Mouse (Mus musculus) neural tube, embryonic 12.5 days (tissue): ENCODE results near the gene Adad2. TPM values are rescaled to one million over a fixed set of nuclear protein-coding genes. Genes with fewer than 3 reads are reported as not detected.

Experiments used
- ATAC-seq: fragments of 200-750 bp; cut with Nextera tagmentation; 2 replicates; pipeline ENCODE4 v1.8.0; 2017; ENCODE audit warnings: low read depth, mild to moderate bottlenecking, moderate TSS enrichment, moderate library complexity; ENCODE audit not compliant: low FRiP score
- H3K27ac ChIP-seq: fragments of 300-500 bp; sonication (generic); 2 replicates; pipeline ENCODE4 v1.5.1; 2016
- H3K27me3 ChIP-seq: fragments of 300-500 bp; sonication (generic); replicated peaks from 2 replicates; pipeline ENCODE4 v1.6.1; 2016; ENCODE audit warnings: mild to moderate bottlenecking
- H3K36me3 ChIP-seq: fragments of 300-500 bp; sonication (generic); 2 replicates; pipeline ENCODE4 v1.6.1; 2016; ENCODE audit warnings: mild to moderate bottlenecking
- H3K4me1 ChIP-seq: fragments of 300-500 bp; sonication (generic); 2 replicates; pipeline ENCODE4 v1.6.1; 2016
- H3K4me2 ChIP-seq: fragments of 300-500 bp; sonication (generic); replicated peaks from 2 replicates; pipeline ENCODE4 v1.6.1; 2016; ENCODE audit warnings: mild to moderate bottlenecking
- H3K4me3 ChIP-seq: fragments of 300-500 bp; sonication (generic); 2 replicates; pipeline ENCODE4 v1.5.1; 2016
- H3K9ac ChIP-seq: fragments of 300-500 bp; sonication (generic); 2 replicates; pipeline ENCODE4 v1.6.1; 2016; ENCODE audit warnings: mild to moderate bottlenecking
- H3K9me3 ChIP-seq: fragments of 300-500 bp; sonication (generic); 2 replicates; pipeline ENCODE4 v1.6.1; 2016; ENCODE audit warnings: mild to moderate bottlenecking
- WGBS: fragments of 180-500 bp; shearing (Covaris S2); methylation state at CpG from one replicate; pipeline ENCODE4 v1.1.7; 2016; 5-methylcytosine and 5-hydroxymethylcytosine counted together
- polyA plus RNA-seq: library from polyadenylated mRNA; unstranded; fragments of >200 nt; fragmentation: Nextera tagmentation; extraction: Ambion mirVana; gene quantifications from 2 replicates; pipeline ENCODE4 v1.2.1, GENCODE M21; 2016

Gene Adad2
- polyA plus RNA-seq, 1 experiment from 2014 or later: 0.10 TPM

GRCm38 (mm10) chr8:119632909-119633308 lies 20.4 kb downstream of the Adad2 start:
- no peak overlapping the region for H3K27ac ChIP-seq
- peaks cover 35% of the 10 kb centered on the region for H3K4me1 ChIP-seq
- WGBS: 54% methylated on average over 29 of the region's 29 CpGs
- H3K4me2 ChIP-seq: no peak overlapping the region
- peaks cover 14% of the 10 kb centered on the region; the same call in 1 of the 2 replicates for H3K27me3 ChIP-seq
- H3K9ac ChIP-seq: no peak overlapping the region
- H3K4me3 ChIP-seq: no peak overlapping the region
- ATAC-seq: no peak
- no peaks in the 10 kb centered on the region for H3K36me3 ChIP-seq
- no peaks in the 10 kb centered on the region for H3K9me3 ChIP-seq

- peaks cover 14% of the 10 kb centered on the region; the same call in 1 of the 2 replicates for H3K27me3 ChIP-seq
- H3K4me2 ChIP-seq: no peak overlapping the region
- H3K36me3 ChIP-seq: no peaks in the 10 kb centered on the region
- H3K9me3 ChIP-seq: no peaks in the 10 kb centered on the region
- WGBS: 25% methylated on average over 14 of the region's 14 CpGs
- H3K4me1 ChIP-seq: peaks cover 32% of the 10 kb centered on the region
- H3K9ac ChIP-seq: no peak overlapping the region
- H3K27ac ChIP-seq: no peak overlapping the region
- ATAC-seq: no peak
- H3K4me3 ChIP-seq: no peak overlapping the region
Observed at GRCm38 (mm10) chr8:119634616-119635336, 22.2 kb downstream of the Adad2 start.

- Histone ChIP-seq H3K4me2 (no peak within 1 kb of the TSS), H3K27me3 (peaks cover 14% of the 10 kb centered on the region; the same call in 1 of the 2 replicates), H3K9ac (no peak within 1 kb of the TSS), H3K9me3 (no peaks in the 10 kb centered on the region), H3K4me1 (peaks cover 32% of the 10 kb centered on the region), H3K27ac (no peak within 1 kb of the TSS), H3K4me3 (no peak within 1 kb of the TSS), H3K36me3 (no peaks in the 10 kb centered on the region)
- ATAC-seq: no peak
- 57% methylated on average over 6 of the region's 6 CpGs for WGBS
Observed at GRCm38 (mm10) chr8:119635378-119635777, 22.8 kb downstream of the Adad2 start, which contains the start of gene Kcng4. TSS of gene Kcng4 (minus strand) at chr8:119635680.

- H3K9me3 ChIP-seq: no peaks in the 10 kb centered on the region
- no peaks in the 10 kb centered on the region for H3K36me3 ChIP-seq
- H3K9ac ChIP-seq: no peak overlapping the region
- H3K4me2 ChIP-seq: no peak overlapping the region
- H3K27me3 ChIP-seq: peaks cover 14% of the 10 kb centered on the region; the same call in 1 of the 2 replicates
- H3K27ac ChIP-seq: no peak overlapping the region
- ATAC-seq: no peak
- 63% methylated on average over 2 of the region's 2 CpGs for WGBS
- peaks cover 26% of the 10 kb centered on the region for H3K4me1 ChIP-seq
- no peak overlapping the region for H3K4me3 ChIP-seq
Observed at GRCm38 (mm10) chr8:119635958-119636357, 23.4 kb downstream of the Adad2 start.

- Histone ChIP-seq H3K36me3 (no peaks in the 10 kb centered on the region), H3K9me3 (no peaks in the 10 kb centered on the region), H3K27me3 (peaks cover 16% of the 10 kb centered on the region; the same call in 1 of the 2 replicates), H3K4me1 (peaks cover 21% of the 10 kb centered on the region), H3K4me3 (no peak overlapping the region), H3K9ac (no peak overlapping the region), H3K4me2 (no peak overlapping the region), H3K27ac (no peak overlapping the region)
- ATAC-seq: no peak
- WGBS: 64% methylated on average over 7 of the region's 7 CpGs
Observed at GRCm38 (mm10) chr8:119636766-119637165, 24.2 kb downstream of the Adad2 start.

- H3K36me3 ChIP-seq: no peaks in the 10 kb centered on the region
- H3K27ac ChIP-seq: no peak overlapping the region
- peaks cover 16% of the 10 kb centered on the region; the same call in 1 of the 2 replicates for H3K27me3 ChIP-seq
- ATAC-seq: no peak
- H3K9ac ChIP-seq: no peak overlapping the region
- H3K4me2 ChIP-seq: no peak overlapping the region
- 87% methylated on average over 4 of the region's 4 CpGs for WGBS
- H3K9me3 ChIP-seq: no peaks in the 10 kb centered on the region
- no peak overlapping the region for H3K4me3 ChIP-seq
- H3K4me1 ChIP-seq: peaks cover 21% of the 10 kb centered on the region
Observed at GRCm38 (mm10) chr8:119637381-119637780, 24.8 kb downstream of the Adad2 start.

GRCm38 (mm10) chr8:119638261-119638660 lies 25.7 kb downstream of the Adad2 start:
- H3K4me1 ChIP-seq: peaks cover 16% of the 10 kb centered on the region
- no peak overlapping the region for H3K4me3 ChIP-seq
- no peak overlapping the region for H3K9ac ChIP-seq
- H3K36me3 ChIP-seq: no peaks in the 10 kb centered on the region
- H3K27ac ChIP-seq: no peak overlapping the region
- 88% methylated on average over 6 of the region's 6 CpGs for whole genome bisulfite sequencing
- no peak for ATAC-seq
- H3K9me3 ChIP-seq: no peaks in the 10 kb centered on the region
- H3K27me3 ChIP-seq: peaks cover 12% of the 10 kb centered on the region; the same call in 1 of the 2 replicates
- no peak overlapping the region for H3K4me2 ChIP-seq

- H3K36me3 ChIP-seq: no peaks in the 10 kb centered on the region
- ATAC-seq: no peak
- H3K9ac ChIP-seq: no peak overlapping the region
- WGBS: 25% methylated on average over 7 of the region's 7 CpGs
- 0 out of 2 replicates have a peak, but pooled peaks cover 6% of the 10 kb centered on the region for H3K27me3 ChIP-seq
- H3K9me3 ChIP-seq: no peaks in the 10 kb centered on the region
- no peak overlapping the region for H3K4me3 ChIP-seq
- no peak overlapping the region for H3K4me2 ChIP-seq
- H3K27ac ChIP-seq: no peak overlapping the region
- peaks cover 11% of the 10 kb centered on the region for H3K4me1 ChIP-seq
Observed at GRCm38 (mm10) chr8:119639798-119640197, 27.3 kb downstream of the Adad2 start.

- no peak overlapping the region for H3K4me3 ChIP-seq
- no peaks in the 10 kb centered on the region for H3K9me3 ChIP-seq
- no peak overlapping the region for H3K9ac ChIP-seq
- peaks cover 6% of the 10 kb centered on the region; the same call in 1 of the 2 replicates for H3K4me1 ChIP-seq
- H3K27ac ChIP-seq: no peak overlapping the region
- no peak for ATAC-seq
- WGBS: 86% methylated on average over 5 of the region's 5 CpGs
- H3K27me3 ChIP-seq: 0 out of 2 replicates have a peak, but pooled peaks cover 2% of the 10 kb centered on the region
- H3K4me2 ChIP-seq: no peak overlapping the region
- H3K36me3 ChIP-seq: no peaks in the 10 kb centered on the region
Observed at GRCm38 (mm10) chr8:119641058-119641457, 28.5 kb downstream of the Adad2 start.

- H3K4me3 ChIP-seq: no peak overlapping the region
- no peak overlapping the region for H3K4me2 ChIP-seq
- no peaks in the 10 kb centered on the region for H3K36me3 ChIP-seq
- no peaks in the 10 kb centered on the region for H3K9me3 ChIP-seq
- peaks cover 6% of the 10 kb centered on the region; the same call in 1 of the 2 replicates for H3K4me1 ChIP-seq
- ATAC-seq: no peak
- 94% methylated on average over 1 of the region's 1 CpGs for WGBS
- H3K9ac ChIP-seq: no peak overlapping the region
- no peak overlapping the region for H3K27ac ChIP-seq
- 0 out of 2 replicates have a peak, but pooled peaks cover 2% of the 10 kb centered on the region for H3K27me3 ChIP-seq
Observed at GRCm38 (mm10) chr8:119642960-119643359, 30.4 kb downstream of the Adad2 start.

- no peak overlapping the region for H3K27ac ChIP-seq
- no peak overlapping the region for H3K4me2 ChIP-seq
- WGBS: 81% methylated on average over 17 of the region's 17 CpGs
- no peak overlapping the region for H3K9ac ChIP-seq
- H3K36me3 ChIP-seq: no peaks in the 10 kb centered on the region
- H3K4me1 ChIP-seq: peaks cover 6% of the 10 kb centered on the region; the same call in 1 of the 2 replicates
- ATAC-seq: 0 out of 2 replicates have a peak, but pooled peaks have one; percentile 53
- no peak overlapping the region for H3K4me3 ChIP-seq
- no peaks in the 10 kb centered on the region for H3K9me3 ChIP-seq
- H3K27me3 ChIP-seq: 0 out of 2 replicates have a peak, but pooled peaks cover 2% of the 10 kb centered on the region
Observed at GRCm38 (mm10) chr8:119644429-119644960, 31.9 kb downstream of the Adad2 start.

- H3K9ac ChIP-seq: no peak overlapping the region
- H3K4me1 ChIP-seq: peaks cover 6% of the 10 kb centered on the region; the same call in 1 of the 2 replicates
- no peaks in the 10 kb centered on the region for H3K9me3 ChIP-seq
- H3K27me3 ChIP-seq: 0 out of 2 replicates have a peak, but pooled peaks cover 2% of the 10 kb centered on the region
- no peak overlapping the region for H3K4me3 ChIP-seq
- ATAC-seq: peak; percentile 82
- 46% methylated on average over 18 of the region's 18 CpGs for WGBS
- 0 out of 2 replicates have a peak overlapping the region, but pooled peaks have one; percentile 9 for H3K4me2 ChIP-seq
- H3K36me3 ChIP-seq: no peaks in the 10 kb centered on the region
- no peak overlapping the region for H3K27ac ChIP-seq
Observed at GRCm38 (mm10) chr8:119644981-119645597, 32.5 kb downstream of the Adad2 start.
